Mouse (Mus musculus) gastrocnemius, postnatal 36 days (tissue): ENCODE data around the gene Ice1. TPM values are rescaled to one million over a fixed set of nuclear protein-coding genes. Genes with fewer than 3 reads are reported as not detected.

Experiments used
- DNase-seq, 2 experiments: peaks; one replicate each; pipeline ENCODE4 v3.0.0; 2022
- intact Hi-C: fragments of 180-260 bp; cut with DNase I; formaldehyde crosslinking; loops from one replicate; pipeline ENCODE4 v1.15.1; 2025
- long read RNA-seq, 2 experiments: library from polyadenylated mRNA; stranded (forward); transcript quantifications; one replicate each; pipeline ENCODE4 v2.0.0; 2021
- total RNA-seq, 2 experiments: library from RNA; stranded (reverse); gene quantifications; 2 replicates each; pipeline ENCODE4 v1.2.3; 2021

Gene Ice1
- total RNA-seq: 10 to 100 TPM; 13.6 to 14.5 TPM
- long read RNA-seq, experiment 1, partial matches to known transcripts: 3 of 7 reads
- long read RNA-seq, experiment 1, other reads (novel, unspliced or antisense): 4 of 7 reads
- long read RNA-seq, experiment 2, partial matches to known transcripts: 1 of 6 reads
- long read RNA-seq, experiment 2, other reads (novel, unspliced or antisense): 5 of 6 reads

GRCm38 (mm10) chr13:70637282-70637661 is at the start of gene Ice1:
TSS of gene Ice1 (minus strand) at chr13:70637634.
- intact Hi-C loops: no loop called here
- no peak for DNase-seq

- intact Hi-C loops: no loop called here
- no peak for DNase-seq
Measured at GRCm38 (mm10) chr13:70685825-70686224, 48.4 kb upstream of the Ice1 start.

GRCm38 (mm10) chr13:70684976-70685609 is 47.7 kb upstream of the Ice1 start:
- intact Hi-C loops: no loop called here
- DNase-seq: no peak

- DNase-seq: no peak
- intact Hi-C loops: no loop called here
Measured at GRCm38 (mm10) chr13:70681411-70682183, 44.2 kb upstream of the Ice1 start.

GRCm38 (mm10) chr13:70680316-70680715 is 42.9 kb upstream of the Ice1 start:
- DNase-seq: no peak

GRCm38 (mm10) chr13:70677689-70678088 is 40.3 kb upstream of the Ice1 start:
- intact Hi-C loops: no loop called here
- DNase-seq: no peak

More at GRCm38 (mm10) chr13:70680316-70680715, 42.9 kb upstream of the Ice1 start:
- intact Hi-C loops: no loop called here

- DNase-seq: no peak
- intact Hi-C loops: no loop called here
Measured at GRCm38 (mm10) chr13:70676243-70677183, 39.1 kb upstream of the Ice1 start.

- intact Hi-C loops: no loop called here
- no peak for DNase-seq
Measured at GRCm38 (mm10) chr13:70674998-70675397, 37.6 kb upstream of the Ice1 start.

GRCm38 (mm10) chr13:70670080-70670479 is 32.6 kb upstream of the Ice1 start:
- no peak for DNase-seq
- intact Hi-C loops: no loop called here

- DNase-seq: no peak
- intact Hi-C loops: no loop called here
Measured at GRCm38 (mm10) chr13:70659715-70660114, 22.3 kb upstream of the Ice1 start.

GRCm38 (mm10) chr13:70656741-70657140 is 19.3 kb upstream of the Ice1 start:
- intact Hi-C loops: no loop called here
- no peak for DNase-seq

GRCm38 (mm10) chr13:70656329-70656728 is 18.9 kb upstream of the Ice1 start:
- intact Hi-C loops: no loop called here

GRCm38 (mm10) chr13:70655570-70655969 is 18.1 kb upstream of the Ice1 start:
- DNase-seq: no peak
- intact Hi-C loops: no loop called here

More at GRCm38 (mm10) chr13:70656329-70656728, 18.9 kb upstream of the Ice1 start:
- DNase-seq: no peak

GRCm38 (mm10) chr13:70654091-70654770 is 16.8 kb upstream of the Ice1 start:
- intact Hi-C loops: no loop called here
- DNase-seq: peak in 1 of 2 experiments; percentile 26

GRCm38 (mm10) chr13:70653457-70653856 is 16.0 kb upstream of the Ice1 start:
- intact Hi-C loops: no loop called here
- no peak for DNase-seq

- DNase-seq: no peak
- intact Hi-C loops: no loop called here
Measured at GRCm38 (mm10) chr13:70650011-70650436, 12.6 kb upstream of the Ice1 start.

- intact Hi-C loops: no loop called here
- DNase-seq: no peak
Measured at GRCm38 (mm10) chr13:70645968-70646505, 8.6 kb upstream of the Ice1 start.

- no peak for DNase-seq
- intact Hi-C loops: no loop called here
Measured at GRCm38 (mm10) chr13:70644083-70644462, 6.6 kb upstream of the Ice1 start.

- DNase-seq: no peak
- intact Hi-C loops: loop anchor here (1.0 to 2.0 kb wide), 3 partner anchors 123 to 357 kb away; no protein-coding TSS in a partner anchor
Measured at GRCm38 (mm10) chr13:70643408-70644082, 6.1 kb upstream of the Ice1 start.
